Mouse (Mus musculus) kidney, adult 2 months (tissue): ENCODE measurements at regions not wholly inside any gene's neighbourhood (a gene's known extent, or its start where the extent isn't known, plus 50 kb on each side); places are given as distances from the start of the nearest gene placed in this dataset.

Experiments
- DNase-seq: peaks from one replicate; pipeline ENCODE4 v3.0.0; 2021
- H3K27ac ChIP-seq: fragments of 200-500 bp; 2 replicates; pipeline ENCODE4 v1.5.1; 2012; ENCODE audit warnings: low read depth, low read length, control low read depth, inconsistent platforms; ENCODE audit not compliant: insufficient read depth
- H3K27me3 ChIP-seq: fragments of 200-500 bp; replicated peaks from 2 replicates; pipeline ENCODE4 v1.6.1; 2012; ENCODE audit warnings: mild to moderate bottlenecking, moderate library complexity, low read length, inconsistent platforms; ENCODE audit not compliant: control insufficient read depth, insufficient read depth
- H3K36me3 ChIP-seq: fragments of 200-500 bp; 2 replicates; pipeline ENCODE4 v1.6.1; 2012; ENCODE audit warnings: mild to moderate bottlenecking, moderate library complexity, low read length, inconsistent platforms; ENCODE audit not compliant: control insufficient read depth, insufficient read depth
- H3K4me1 ChIP-seq: fragments of 200-500 bp; 2 replicates; pipeline ENCODE4 v1.6.1; 2011; ENCODE audit warnings: low read length; ENCODE audit not compliant: control insufficient read depth, insufficient read depth
- H3K4me3 ChIP-seq: fragments of 200-500 bp; 2 replicates; pipeline ENCODE4 v1.5.1; 2011; ENCODE audit warnings: mild to moderate bottlenecking, low read depth, low read length, control low read depth; ENCODE audit not compliant: insufficient read depth
- CTCF ChIP-seq: fragments of 200-500 bp; conservative IDR thresholded peaks from 2 replicates; pipeline ENCODE4 v1.5.1; 2011; ENCODE audit warnings: low read depth, mild to moderate bottlenecking, control low read depth, low read length, moderate library complexity, mixed read lengths; ENCODE audit not compliant: insufficient read depth, insufficient read length
- POLR2A ChIP-seq: fragments of 200-500 bp; IDR thresholded peaks from one replicate; pipeline ENCODE4 v1.6.1; 2011; ENCODE audit warnings: low read depth, low read length, control low read depth
- WGBS: fragments of 180-500 bp; shearing (Covaris S2); methylation state at CpG from one replicate; pipeline ENCODE4 v1.1.7; 2018; 5-methylcytosine and 5-hydroxymethylcytosine counted together

- no peaks in the 10 kb centered on the region for H3K27me3 ChIP-seq
- no peak overlapping the region for H3K4me3 ChIP-seq
- 62% methylated on average over 10 of the region's 10 CpGs for WGBS
- DNase-seq, result no peak
- H3K27ac ChIP-seq, result no peak overlapping the region
- H3K36me3 ChIP-seq, result no peaks in the 10 kb centered on the region
- H3K4me1 ChIP-seq, result no peaks in the 10 kb centered on the region
- no peak for TF ChIP-seq POLR2A
- no peak for TF ChIP-seq CTCF
Observed at GRCm38 (mm10) chr5:39870835-39871722, 115.8 kb upstream of the Hs3st1 start.

- Histone ChIP-seq H3K4me3 (no peak overlapping the region), H3K27ac (no peak overlapping the region), H3K36me3 (no peaks in the 10 kb centered on the region), H3K4me1 (no peaks in the 10 kb centered on the region), H3K27me3 (no peaks in the 10 kb centered on the region)
- DNase-seq, result no peak
- no peak for TF ChIP-seq CTCF
- 84% methylated on average over 2 of the region's 2 CpGs for WGBS
Observed at GRCm38 (mm10) chr5:39857192-39857591, 101.9 kb upstream of the Hs3st1 start.

- 66% methylated on average over 3 of the region's 3 CpGs for WGBS
- Histone ChIP-seq H3K4me1 (no peaks in the 10 kb centered on the region), H3K27me3 (no peaks in the 10 kb centered on the region), H3K4me3 (no peak overlapping the region), H3K27ac (no peak overlapping the region), H3K36me3 (no peaks in the 10 kb centered on the region)
- no peak for TF ChIP-seq POLR2A
- no peak for TF ChIP-seq CTCF
- DNase-seq, result no peak
Observed at GRCm38 (mm10) chr5:39856616-39857156, 101.4 kb upstream of the Hs3st1 start.

- Histone ChIP-seq H3K36me3 (no peaks in the 10 kb centered on the region), H3K27ac (no peak overlapping the region), H3K4me3 (no peak overlapping the region), H3K4me1 (no peaks in the 10 kb centered on the region), H3K27me3 (no peaks in the 10 kb centered on the region)
- no peak for TF ChIP-seq POLR2A
- TF ChIP-seq CTCF, result no peak
- WGBS, result 85% methylated on average over 7 of the region's 7 CpGs
- no peak for DNase-seq
Observed at GRCm38 (mm10) chr5:39855685-39856615, 100.7 kb upstream of the Hs3st1 start.

GRCm38 (mm10) chr5:39847187-39847586, 91.9 kb upstream of the Hs3st1 start:
- no peak overlapping the region for H3K4me3 ChIP-seq
- no peaks in the 10 kb centered on the region for H3K4me1 ChIP-seq
- H3K27me3 ChIP-seq, result no peaks in the 10 kb centered on the region
- DNase-seq, result no peak
- H3K36me3 ChIP-seq, result no peaks in the 10 kb centered on the region
- TF ChIP-seq CTCF (no peak), POLR2A (no peak)
- H3K27ac ChIP-seq, result no peak overlapping the region
- 41% methylated on average over 1 of the region's 1 CpGs for WGBS

- Histone ChIP-seq H3K36me3 (no peaks in the 10 kb centered on the region), H3K4me3 (no peak overlapping the region), H3K4me1 (no peaks in the 10 kb centered on the region), H3K27me3 (no peaks in the 10 kb centered on the region), H3K27ac (no peak overlapping the region)
- TF ChIP-seq CTCF (no peak), POLR2A (no peak)
- WGBS, result 62% methylated on average over 3 of the region's 3 CpGs
- DNase-seq, result peak; percentile 46
Observed at GRCm38 (mm10) chr5:39841186-39841585, 85.9 kb upstream of the Hs3st1 start.

GRCm38 (mm10) chr5:39840576-39840975, 85.3 kb upstream of the Hs3st1 start:
- Histone ChIP-seq H3K4me3 (no peak overlapping the region), H3K27me3 (no peaks in the 10 kb centered on the region), H3K36me3 (no peaks in the 10 kb centered on the region), H3K27ac (no peak overlapping the region), H3K4me1 (no peaks in the 10 kb centered on the region)
- TF ChIP-seq POLR2A (no peak), CTCF (no peak)
- 77% methylated on average over 4 of the region's 4 CpGs for WGBS
- no peak for DNase-seq
